Mouse (Mus musculus) retina, adult 2 months (tissue): ENCODE data around the gene Skap2.
A peak's percentile ranks its signal among the peaks of the same experiment; 100 is the strongest.

Source experiments
- DNase-seq: peaks from one replicate; pipeline ENCODE4 v3.0.0-alpha.2; 2012; ENCODE audit warnings: low read depth, low spot score

The Skap2 gene

GRCm38 (mm10) chr6:51889824-51890223 lies 122.5 kb downstream of the Skap2 start:
- no peak for DNase-seq

- DNase-seq: no peak
Measured at GRCm38 (mm10) chr6:51886902-51887431, 125.4 kb downstream of the Skap2 start.

GRCm38 (mm10) chr6:51882880-51883274 lies 129.5 kb downstream of the Skap2 start:
- no peak for DNase-seq

GRCm38 (mm10) chr6:51882266-51882879 lies 130.0 kb downstream of the Skap2 start:
- DNase-seq: no peak

- DNase-seq: no peak
Measured at GRCm38 (mm10) chr6:51881181-51881968, 131.0 kb downstream of the Skap2 start.

GRCm38 (mm10) chr6:51880778-51881177 lies 131.6 kb downstream of the Skap2 start:
- DNase-seq: no peak

GRCm38 (mm10) chr6:51878551-51878950 lies 133.8 kb downstream of the Skap2 start:
- no peak for DNase-seq

- no peak for DNase-seq
Measured at GRCm38 (mm10) chr6:51876841-51877553, 135.4 kb downstream of the Skap2 start.

- no peak for DNase-seq
Measured at GRCm38 (mm10) chr6:51875884-51876626, 136.3 kb downstream of the Skap2 start.

GRCm38 (mm10) chr6:51874035-51874434 lies 138.3 kb downstream of the Skap2 start:
- DNase-seq: no peak

DNA sequence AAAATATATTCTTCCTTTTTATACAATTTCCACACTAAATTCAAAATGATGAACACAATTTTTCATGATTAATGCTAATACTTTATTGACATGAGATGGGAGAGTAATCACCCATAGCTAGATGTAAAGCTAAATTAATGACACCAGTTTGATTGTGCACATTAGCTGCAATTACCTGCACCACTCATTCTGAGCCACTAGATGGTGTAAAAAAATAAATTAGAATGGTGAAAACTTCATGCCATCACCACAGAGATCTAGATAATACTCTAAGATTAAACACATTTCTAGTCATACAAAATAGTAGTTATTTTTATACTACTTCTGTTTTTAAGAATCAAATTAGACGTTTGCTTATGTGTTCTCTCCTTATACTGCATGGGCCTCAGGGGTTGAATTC lies 141.2 kb downstream of the Skap2 start:
- no peak for DNase-seq

DNA sequence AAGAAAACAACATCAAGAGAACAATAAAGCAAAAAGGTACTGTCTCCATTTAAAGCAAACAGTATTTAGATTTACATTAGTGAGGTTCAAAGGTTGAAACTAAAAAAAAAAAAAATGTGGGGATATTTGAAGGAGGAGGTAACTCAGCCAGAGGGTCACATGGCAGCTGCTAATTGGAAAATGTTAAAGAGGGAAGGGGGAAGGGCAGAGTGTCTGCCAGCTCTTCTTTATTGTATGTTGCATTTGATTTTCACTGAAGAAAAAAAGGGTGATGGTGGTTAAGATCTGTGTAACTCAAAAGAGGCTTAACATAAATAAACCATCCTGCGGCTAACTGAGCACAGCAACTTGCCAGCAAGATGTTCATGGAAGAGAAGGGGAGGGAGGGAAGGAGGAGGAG lies 142.1 kb downstream of the Skap2 start:
- no peak for DNase-seq

GRCm38 (mm10) chr6:51866596-51866995 lies 145.8 kb downstream of the Skap2 start:
- DNase-seq: no peak

DNA sequence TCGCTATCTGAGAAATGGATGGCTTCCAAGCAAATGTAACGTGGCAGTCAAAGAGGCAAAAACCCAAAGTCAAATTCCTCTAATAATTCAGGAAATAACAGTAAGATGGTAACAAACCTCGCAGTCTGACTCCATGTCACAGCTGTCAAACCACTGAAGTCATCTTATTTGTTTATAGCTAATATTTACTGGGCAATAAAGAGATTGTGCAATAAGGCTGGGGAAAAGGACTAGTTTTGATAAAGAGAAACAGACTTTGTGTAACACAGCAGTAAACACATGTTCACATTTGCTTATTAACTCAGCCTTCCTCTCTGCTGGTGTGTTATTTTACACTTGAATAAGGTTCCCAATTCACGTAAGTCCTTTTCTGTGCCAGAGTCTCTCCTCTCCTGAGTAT lies 148.8 kb downstream of the Skap2 start:
- no peak for DNase-seq

- no peak for DNase-seq
Measured at GRCm38 (mm10) chr6:51860300-51860699, 152.0 kb downstream of the Skap2 start.

- peak; percentile 71 for DNase-seq
Measured at GRCm38 (mm10) chr6:51857821-51858220, 154.5 kb downstream of the Skap2 start.

- no peak for DNase-seq
Measured at GRCm38 (mm10) chr6:51853291-51853690, 159.1 kb downstream of the Skap2 start.

DNA sequence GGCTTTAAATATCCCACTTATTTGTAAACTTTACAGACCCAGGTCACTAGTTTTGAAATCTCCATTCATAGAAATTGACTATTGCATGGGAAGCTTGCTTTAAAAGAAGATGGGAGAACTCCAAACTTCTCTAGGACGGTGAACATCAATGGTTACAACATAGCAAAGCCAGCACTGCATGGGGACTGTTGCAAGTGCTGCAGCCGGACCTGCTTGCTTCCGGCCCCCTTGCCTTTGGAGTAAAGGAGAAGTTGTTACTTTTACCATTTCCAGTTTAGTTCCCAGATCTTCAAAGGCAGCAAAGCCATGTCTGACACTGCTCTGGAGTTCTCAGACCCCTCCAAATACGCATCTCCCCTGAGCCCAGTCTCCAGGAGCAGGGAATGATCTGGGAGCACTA lies 159.7 kb downstream of the Skap2 start:
- no peak for DNase-seq

DNA sequence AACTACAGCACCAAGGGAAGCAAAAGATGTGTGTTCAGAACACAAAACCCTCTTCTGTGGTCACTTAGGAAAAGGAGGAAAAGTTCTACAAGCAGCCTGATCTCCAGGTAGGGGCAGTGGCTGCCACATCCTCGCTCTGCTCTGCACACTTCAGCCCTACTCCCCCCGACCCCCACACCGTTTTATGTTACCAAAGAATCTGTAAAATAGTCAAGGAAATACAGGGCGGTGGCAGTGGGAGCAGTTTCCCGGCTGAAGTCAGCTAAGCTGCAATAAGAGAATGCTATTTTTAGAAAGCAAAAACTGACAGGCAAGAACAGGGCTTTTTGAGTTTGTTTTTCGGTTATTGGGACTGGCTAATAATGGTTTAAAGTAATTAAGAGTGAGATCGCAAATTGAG lies 160.8 kb downstream of the Skap2 start:
- no peak for DNase-seq

DNA sequence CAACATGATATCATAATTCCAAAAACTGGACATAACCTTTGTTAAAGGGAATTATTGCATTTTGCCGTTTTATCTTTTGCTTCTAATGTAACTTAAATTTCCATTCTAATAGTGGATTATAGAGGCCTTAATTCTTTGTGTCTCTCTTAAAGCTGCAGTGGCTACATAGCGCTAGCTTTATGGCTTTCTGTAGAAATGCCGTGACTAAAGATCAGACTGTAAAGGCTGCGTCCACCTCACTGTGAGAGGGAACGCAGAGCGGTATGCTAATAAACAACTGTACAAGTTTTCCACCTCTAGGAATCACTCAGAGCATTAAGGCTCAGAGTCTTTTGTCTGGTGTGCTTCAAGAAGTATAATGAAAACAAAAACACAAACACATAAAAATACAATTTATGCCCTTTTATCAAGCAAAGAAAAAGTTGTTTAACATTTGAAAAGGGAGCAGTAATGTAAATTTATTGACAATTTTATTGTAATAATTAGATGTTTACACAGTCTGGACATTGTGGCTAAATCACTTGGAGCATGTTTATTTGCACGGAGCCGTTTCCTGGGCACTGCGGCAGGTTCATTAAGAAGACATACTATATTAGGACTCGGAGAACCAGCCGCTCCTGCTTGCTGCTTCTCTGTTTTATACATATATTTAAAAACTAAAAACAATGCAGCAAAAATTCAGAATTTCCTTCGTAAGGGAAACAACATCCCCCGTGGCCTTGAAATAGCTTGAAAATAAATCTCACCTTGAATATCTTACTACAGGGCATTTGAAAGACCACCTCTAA lies 162.1 kb downstream of the Skap2 start:
- DNase-seq: no peak

DNA sequence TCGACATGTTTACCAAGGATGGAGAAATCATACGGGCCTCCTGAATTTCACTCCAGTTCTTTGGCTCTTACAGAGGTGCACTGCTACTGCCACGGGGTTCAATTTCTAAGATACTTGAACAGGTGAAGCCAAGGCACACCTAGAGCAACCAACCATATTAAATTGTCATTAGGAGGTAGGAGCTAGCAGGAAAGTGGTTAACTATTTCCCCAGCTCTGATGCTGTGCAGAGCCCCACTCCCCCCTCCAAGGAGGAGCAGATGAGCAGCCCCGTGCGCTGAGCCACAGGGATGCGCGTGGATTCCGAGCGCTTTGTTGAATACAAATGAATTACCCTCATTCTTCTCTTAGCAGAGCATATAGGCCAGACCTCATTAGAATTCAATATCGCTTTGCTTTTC lies 162.8 kb downstream of the Skap2 start:
- DNase-seq: no peak
